Mouse (Mus musculus) liver, embryonic 14.5 days (tissue): ENCODE results near the gene Rsph10b.

ENCODE experiments used
- CTCF ChIP-seq: IDR thresholded peaks from 2 replicates; pipeline ENCODE4 v1.5.1; 2016; ENCODE audit warnings: antibody characterized with exemption, low read depth, control low read depth
- EP300 ChIP-seq: IDR thresholded peaks from 2 replicates; pipeline ENCODE4 v1.6.1; 2016; ENCODE audit warnings: antibody characterized with exemption, low read depth

DNA sequence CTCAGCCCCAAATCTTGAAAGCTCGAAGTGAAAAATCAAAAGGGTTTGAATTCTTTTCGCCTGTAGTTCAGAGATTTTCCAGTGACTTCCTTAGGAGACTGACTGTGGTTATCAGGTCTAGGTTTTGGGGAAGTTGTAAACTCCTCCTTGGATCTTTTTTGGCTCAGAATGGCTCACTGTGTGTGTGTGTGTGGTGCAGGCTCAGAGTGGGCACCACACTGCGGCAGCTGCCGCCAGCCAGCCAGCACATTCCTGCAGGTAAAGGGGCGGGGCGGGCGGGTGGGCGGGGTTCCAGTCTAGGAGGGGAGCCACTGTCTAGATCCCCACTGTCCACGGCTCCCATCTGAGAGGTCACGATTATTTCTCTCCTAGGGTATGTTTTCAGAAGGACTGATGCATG, 8.8 kb downstream of the Rsph10b start:
- TF ChIP-seq CTCF, result no peak
- TF ChIP-seq EP300, result no peak
